Mouse (Mus musculus) hindbrain, embryonic 11.5 days (tissue): ENCODE results near the gene 0610012G03Rik. TPM values are rescaled to one million over a fixed set of nuclear protein-coding genes. Genes with fewer than 3 reads are reported as not detected.
"Not testable (repeated sequence)": the region's sequence is repeated elsewhere in the genome, so short reads cannot be mapped to it uniquely, and the experiment has no call there.

Experiments
- ATAC-seq: fragments of 200-750 bp; cut with Nextera tagmentation; 2 replicates; pipeline ENCODE4 v1.8.0; 2017; ENCODE audit warnings: mild to moderate bottlenecking, moderate TSS enrichment, moderate library complexity; ENCODE audit not compliant: low FRiP score
- DNase-seq: peaks from one replicate; pipeline ENCODE4 v3.0.0-alpha.2; 2015; ENCODE audit warnings: low spot score
- H3K27ac ChIP-seq: fragments of 300-500 bp; sonication (generic); 2 replicates; pipeline ENCODE4 v1.5.1; 2014; ENCODE audit warnings: mild to moderate bottlenecking, low read depth, low read length
- H3K27me3 ChIP-seq: fragments of 300-500 bp; sonication (generic); 2 replicates; pipeline ENCODE4 v1.6.1; 2014; ENCODE audit warnings: mild to moderate bottlenecking, low read length, moderate library complexity, mixed read lengths; ENCODE audit not compliant: control insufficient read depth, insufficient read depth
- H3K36me3 ChIP-seq: fragments of 300-500 bp; sonication (generic); 2 replicates; pipeline ENCODE4 v1.6.1; 2014; ENCODE audit warnings: mild to moderate bottlenecking, low read length, moderate library complexity, mixed read lengths; ENCODE audit not compliant: control insufficient read depth, insufficient read depth
- H3K4me1 ChIP-seq: fragments of 300-500 bp; sonication (generic); replicated peaks from 2 replicates; pipeline ENCODE4 v1.6.1; 2014; ENCODE audit warnings: low read length, mixed read lengths; ENCODE audit not compliant: control insufficient read depth, insufficient read depth
- H3K4me2 ChIP-seq: fragments of 300-500 bp; sonication (generic); replicated peaks from 2 replicates; pipeline ENCODE4 v1.6.1; 2014; ENCODE audit warnings: mild to moderate bottlenecking, low read depth, low read length
- H3K4me3 ChIP-seq: fragments of 300-500 bp; sonication (generic); 2 replicates; pipeline ENCODE4 v1.5.1; 2014; ENCODE audit warnings: low read depth, low read length
- H3K9ac ChIP-seq: fragments of 300-500 bp; sonication (generic); 2 replicates; pipeline ENCODE4 v1.6.1; 2014; ENCODE audit warnings: low read depth, low read length
- H3K9me3 ChIP-seq: fragments of 300-500 bp; sonication (generic); 2 replicates; pipeline ENCODE4 v1.6.1; 2016; ENCODE audit warnings: low read length; ENCODE audit not compliant: control insufficient read depth
- WGBS: fragments of 180-500 bp; shearing (Covaris S2); extraction: QIAGEN DNeasy Blood & Tissue Kit; methylation state at CpG from one replicate; pipeline ENCODE4 v1.1.7; 2014; 5-methylcytosine and 5-hydroxymethylcytosine counted together
- polyA plus RNA-seq: library from polyadenylated mRNA; unstranded; fragments of >200 nt; fragmentation: Nextera tagmentation; extraction: Ambion mirVana; gene quantifications from 2 replicates; pipeline ENCODE4 v1.2.1, GENCODE M21; 2014

The 0610012G03Rik gene
- polyA plus RNA-seq, 1 experiment from 2014 or later, result 86.2 TPM

- H3K9me3 ChIP-seq, result no peaks in the 10 kb centered on the region
- no peaks in the 10 kb centered on the region for H3K27me3 ChIP-seq
- no peak for DNase-seq
- H3K4me3 ChIP-seq, result peak overlapping the region; percentile 85
- H3K27ac ChIP-seq, result peak overlapping the region; percentile 91
- H3K4me2 ChIP-seq, result peak overlapping the region; percentile 87
- peak; percentile 83 for ATAC-seq
- under 1% methylated on average over 32 of the region's 38 CpGs for WGBS
- peaks cover 8% of the 10 kb centered on the region; the same call in 1 of the 2 replicates for H3K4me1 ChIP-seq
- peak overlapping the region; percentile 92 for H3K9ac ChIP-seq
- no peaks in the 10 kb centered on the region for H3K36me3 ChIP-seq
Measured at GRCm38 (mm10) chr16:31947901-31948316, 385 bp downstream of the 0610012G03Rik start.

- ATAC-seq (no peak), DNase-seq (peak; percentile 5)
- Histone ChIP-seq H3K9me3 (no peaks in the 10 kb centered on the region), H3K27me3 (no peaks in the 10 kb centered on the region), H3K36me3 (no peaks in the 10 kb centered on the region), H3K9ac (peak overlapping the region; percentile 92), H3K4me2 (peak overlapping the region; percentile 87), H3K4me1 (peaks cover 8% of the 10 kb centered on the region; the same call in 1 of the 2 replicates), H3K4me3 (peak overlapping the region; percentile 85), H3K27ac (no peak overlapping the region)
- 40% methylated on average over 8 of the region's 8 CpGs for WGBS
Measured at GRCm38 (mm10) chr16:31947333-31947732, 961 bp downstream of the 0610012G03Rik start.

GRCm38 (mm10) chr16:31945986-31946385, 2.3 kb downstream of the 0610012G03Rik start:
- H3K27me3 ChIP-seq, DNase-seq, H3K9me3 ChIP-seq, ATAC-seq, H3K4me1 ChIP-seq, H3K36me3 ChIP-seq, H3K27ac ChIP-seq, H3K9ac ChIP-seq, H3K4me3 ChIP-seq, H3K4me2 ChIP-seq: not testable (repeated sequence)
- WGBS, result 85% methylated on average over 6 of the region's 6 CpGs

- Histone ChIP-seq H3K4me1 (peaks cover 8% of the 10 kb centered on the region; the same call in 1 of the 2 replicates), H3K9ac (no peak overlapping the region), H3K9me3 (no peaks in the 10 kb centered on the region), H3K4me3 (no peak overlapping the region), H3K27ac (no peak overlapping the region), H3K27me3 (no peaks in the 10 kb centered on the region), H3K36me3 (no peaks in the 10 kb centered on the region), H3K4me2 (no peak overlapping the region)
- no peak for ATAC-seq
- WGBS, result 88% methylated on average over 6 of the region's 6 CpGs
- DNase-seq, result no peak
Measured at GRCm38 (mm10) chr16:31945372-31945771, 2.9 kb downstream of the 0610012G03Rik start.

GRCm38 (mm10) chr16:31944698-31945255, 3.5 kb downstream of the 0610012G03Rik start:
- no peaks in the 10 kb centered on the region for H3K36me3 ChIP-seq
- H3K27me3 ChIP-seq, result no peaks in the 10 kb centered on the region
- 90% methylated on average over 12 of the region's 12 CpGs for WGBS
- H3K9ac ChIP-seq, result no peak overlapping the region
- no peak for DNase-seq
- no peak overlapping the region for H3K4me3 ChIP-seq
- H3K4me2 ChIP-seq, result no peak overlapping the region
- H3K4me1 ChIP-seq, result peaks cover 8% of the 10 kb centered on the region; the same call in 1 of the 2 replicates
- ATAC-seq, result no peak
- H3K9me3 ChIP-seq, result no peaks in the 10 kb centered on the region
- no peak overlapping the region for H3K27ac ChIP-seq

GRCm38 (mm10) chr16:31943980-31944379, 4.3 kb downstream of the 0610012G03Rik start:
- Histone ChIP-seq H3K36me3 (no peaks in the 10 kb centered on the region), H3K27ac (no peak overlapping the region), H3K4me3 (no peak overlapping the region), H3K9ac (no peak overlapping the region), H3K27me3 (no peaks in the 10 kb centered on the region), H3K9me3 (no peaks in the 10 kb centered on the region), H3K4me1 (peaks cover 8% of the 10 kb centered on the region; the same call in 1 of the 2 replicates), H3K4me2 (no peak overlapping the region)
- peak; percentile 28; the same call in 1 of the 2 replicates for ATAC-seq
- WGBS, result 5% methylated on average over 10 of the region's 10 CpGs
- peak; percentile 87 for DNase-seq

- no peak overlapping the region for H3K4me3 ChIP-seq
- no peak overlapping the region for H3K4me2 ChIP-seq
- no peak for ATAC-seq
- WGBS, result 72% methylated on average over 2 of the region's 2 CpGs
- no peaks in the 10 kb centered on the region for H3K36me3 ChIP-seq
- H3K27me3 ChIP-seq, result peaks cover 5% of the 10 kb centered on the region; the same call in 1 of the 2 replicates
- no peak for DNase-seq
- 0 out of 2 replicates have a peak, but pooled peaks cover under 1% of the 10 kb centered on the region for H3K4me1 ChIP-seq
- H3K27ac ChIP-seq, result no peak overlapping the region
- no peak overlapping the region for H3K9ac ChIP-seq
- no peaks in the 10 kb centered on the region for H3K9me3 ChIP-seq
Measured at GRCm38 (mm10) chr16:31940586-31940985, 7.7 kb downstream of the 0610012G03Rik start.

GRCm38 (mm10) chr16:31938856-31939255, 9.4 kb downstream of the 0610012G03Rik start:
- Histone ChIP-seq H3K27me3 (peaks cover 14% of the 10 kb centered on the region), H3K9me3 (no peaks in the 10 kb centered on the region), H3K4me1 (peaks cover 5% of the 10 kb centered on the region; the same call in 1 of the 2 replicates), H3K4me2 (no peak overlapping the region), H3K27ac (no peak overlapping the region), H3K9ac (no peak overlapping the region), H3K4me3 (no peak overlapping the region), H3K36me3 (no peaks in the 10 kb centered on the region)
- ATAC-seq (no peak), DNase-seq (no peak)
- 76% methylated on average over 6 of the region's 6 CpGs for WGBS

- Histone ChIP-seq H3K9me3 (no peaks in the 10 kb centered on the region), H3K27me3 (peaks cover 19% of the 10 kb centered on the region), H3K4me2 (no peak overlapping the region), H3K27ac (no peak overlapping the region), H3K4me3 (no peak overlapping the region), H3K4me1 (peaks cover 5% of the 10 kb centered on the region; the same call in 1 of the 2 replicates), H3K9ac (no peak overlapping the region), H3K36me3 (no peaks in the 10 kb centered on the region)
- DNase-seq (no peak), ATAC-seq (no peak)
- 85% methylated on average over 4 of the region's 4 CpGs for WGBS
Measured at GRCm38 (mm10) chr16:31936568-31936967, 11.7 kb downstream of the 0610012G03Rik start.
